Mouse (Mus musculus) Muller cell, postnatal 12 days (primary cell): ENCODE measurements around the gene Adssl1.

Source experiments
- DNase-seq: peaks from one replicate; pipeline ENCODE4 v3.0.0-alpha.2; 2015; ENCODE audit errors: inconsistent ontology term

Gene Adssl1

DNA sequence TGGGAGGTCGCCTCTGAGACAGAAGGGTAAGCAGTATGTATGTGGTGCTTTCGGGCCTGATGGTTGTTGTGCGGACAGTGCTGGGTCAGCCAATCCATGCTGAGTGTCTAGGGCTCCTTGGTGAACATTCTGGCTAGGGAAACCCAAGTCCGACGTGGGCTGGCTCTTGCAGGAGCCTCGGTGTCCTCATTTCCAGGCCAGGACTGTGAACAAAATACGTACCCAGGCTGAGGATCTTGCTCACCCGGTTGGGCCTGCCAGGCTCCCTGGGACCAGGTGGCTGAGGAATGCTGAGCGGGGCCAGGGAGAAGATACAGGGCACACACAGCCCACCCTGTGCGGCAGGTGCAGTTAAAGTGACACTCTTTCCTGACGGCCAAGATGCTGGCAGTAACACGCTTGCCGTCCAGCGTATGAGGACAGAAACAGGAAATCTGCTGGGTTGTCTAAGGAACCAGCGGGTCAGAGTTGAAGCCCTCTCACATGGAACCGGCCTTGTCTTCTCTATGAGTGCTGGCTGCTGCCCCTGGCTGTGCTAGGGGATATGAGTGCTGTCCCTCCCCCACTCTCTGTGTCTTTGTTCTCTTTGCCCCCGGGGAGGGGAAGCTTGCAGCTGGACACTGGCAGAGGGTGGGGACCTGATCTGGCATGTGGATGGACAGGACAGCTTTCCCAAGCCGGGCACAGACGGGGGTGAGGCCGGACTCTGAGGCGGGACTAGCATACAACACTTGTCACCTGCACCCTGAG, 26.7 kb upstream of the Adssl1 start:
- DNase-seq = peak; percentile 72

DNA sequence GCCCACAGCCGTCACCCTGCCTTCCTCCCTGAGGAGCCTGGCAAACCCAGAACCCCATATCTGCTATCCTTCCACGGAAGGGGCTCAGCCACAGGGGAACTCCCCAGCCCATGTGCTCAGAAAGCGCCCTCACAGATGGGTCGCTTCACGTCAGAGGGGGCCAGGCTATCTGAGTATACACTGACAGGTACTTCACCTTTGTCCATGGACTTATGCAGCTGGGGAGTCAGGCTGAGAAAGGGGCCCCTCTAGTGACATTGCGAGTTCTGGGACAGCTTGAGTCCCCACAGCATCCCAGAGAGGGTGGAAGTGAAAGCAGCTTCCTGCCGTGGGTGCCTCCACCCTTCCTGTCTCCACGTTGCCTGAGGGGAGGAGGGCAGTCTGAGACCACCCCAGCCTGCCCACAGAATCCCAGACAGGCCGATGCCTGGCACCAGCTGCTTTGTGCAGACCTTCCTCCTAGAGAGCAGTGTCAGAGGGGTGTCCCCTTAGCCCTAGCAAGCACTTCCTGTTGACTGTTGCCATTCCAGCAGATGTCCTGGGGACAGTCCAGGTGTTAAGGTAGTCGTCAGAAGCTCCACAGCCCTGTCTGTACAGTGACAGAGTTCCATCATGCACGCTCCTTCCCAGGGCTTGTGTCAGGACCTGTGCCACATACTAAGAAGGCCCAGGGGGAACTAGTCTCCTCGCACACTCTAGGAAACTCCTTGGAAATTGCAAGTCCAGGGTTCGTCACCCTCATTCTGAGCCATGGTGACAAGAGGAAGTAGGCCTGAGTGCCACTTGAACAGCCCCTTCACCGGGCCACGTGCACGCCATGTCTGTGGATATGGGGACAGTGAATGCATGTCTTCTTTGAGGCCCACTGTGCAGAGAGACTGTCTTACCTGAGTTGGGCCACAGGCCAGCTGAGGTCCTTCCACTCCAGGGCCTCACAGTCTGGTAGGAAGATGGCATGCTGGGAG, 25.6 kb upstream of the Adssl1 start:
- peak; percentile 24 for DNase-seq

DNA sequence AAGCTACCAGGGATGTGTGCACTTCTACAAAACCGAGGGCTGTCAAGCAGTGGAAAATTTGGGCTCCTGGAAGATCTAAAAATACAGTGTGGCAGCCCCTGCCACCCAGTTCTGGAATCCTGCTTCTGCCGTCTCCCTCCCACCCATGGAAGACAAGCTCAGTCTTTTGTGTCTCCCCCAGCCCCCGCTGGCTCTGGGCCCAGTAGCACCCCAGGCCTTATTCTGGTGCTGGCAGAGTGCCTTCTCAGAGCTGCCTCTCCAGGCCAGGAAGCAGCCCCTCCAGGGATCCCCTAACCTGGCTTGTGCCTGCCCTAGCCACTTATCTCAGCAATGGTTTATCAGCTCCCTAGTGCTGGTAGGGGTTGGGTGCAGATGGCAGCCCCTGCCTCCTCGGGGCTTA, 24.9 kb upstream of the Adssl1 start:
- peak; percentile 63 for DNase-seq

DNA sequence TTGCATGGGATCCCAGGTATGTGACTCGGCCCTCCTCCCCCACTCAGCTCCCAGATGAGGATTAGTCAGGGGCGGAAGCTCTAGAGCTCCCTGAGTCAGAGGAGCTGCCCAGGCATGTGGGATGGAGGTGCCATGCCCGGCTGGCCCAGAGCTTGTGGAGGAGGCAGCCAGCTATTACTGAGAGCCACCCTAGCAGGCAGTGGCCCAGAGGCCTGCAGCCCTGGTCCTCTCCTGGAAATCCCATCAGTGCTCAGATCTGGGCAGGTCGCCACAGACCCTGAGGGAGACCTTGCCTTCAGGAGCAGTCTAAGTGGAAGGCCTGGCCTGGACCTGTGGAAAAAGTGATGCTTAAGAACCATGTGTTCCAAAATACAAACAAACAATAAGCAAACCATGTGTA, 24.2 kb upstream of the Adssl1 start:
- DNase-seq = peak; percentile 84

DNA sequence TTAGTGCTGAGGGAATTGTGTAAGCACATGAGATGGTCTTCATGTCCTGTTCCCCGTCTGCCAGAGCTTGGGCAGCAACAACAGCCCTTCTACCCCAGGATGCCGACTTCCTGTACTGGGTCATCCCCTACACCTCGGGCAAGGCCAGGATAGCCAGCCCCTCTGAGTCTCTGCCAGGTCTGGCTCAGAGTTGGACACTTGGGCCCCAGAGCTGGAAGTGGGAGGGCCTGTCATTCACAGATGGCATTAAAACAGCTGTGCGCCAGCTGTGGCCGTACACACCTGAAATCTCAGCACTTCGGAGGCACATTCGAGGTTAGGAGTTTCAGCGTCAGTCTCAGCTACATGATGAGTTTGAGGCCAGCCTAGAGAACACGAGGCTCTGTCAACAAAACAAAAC, 23.4 kb upstream of the Adssl1 start:
- DNase-seq = peak; percentile 37

DNA sequence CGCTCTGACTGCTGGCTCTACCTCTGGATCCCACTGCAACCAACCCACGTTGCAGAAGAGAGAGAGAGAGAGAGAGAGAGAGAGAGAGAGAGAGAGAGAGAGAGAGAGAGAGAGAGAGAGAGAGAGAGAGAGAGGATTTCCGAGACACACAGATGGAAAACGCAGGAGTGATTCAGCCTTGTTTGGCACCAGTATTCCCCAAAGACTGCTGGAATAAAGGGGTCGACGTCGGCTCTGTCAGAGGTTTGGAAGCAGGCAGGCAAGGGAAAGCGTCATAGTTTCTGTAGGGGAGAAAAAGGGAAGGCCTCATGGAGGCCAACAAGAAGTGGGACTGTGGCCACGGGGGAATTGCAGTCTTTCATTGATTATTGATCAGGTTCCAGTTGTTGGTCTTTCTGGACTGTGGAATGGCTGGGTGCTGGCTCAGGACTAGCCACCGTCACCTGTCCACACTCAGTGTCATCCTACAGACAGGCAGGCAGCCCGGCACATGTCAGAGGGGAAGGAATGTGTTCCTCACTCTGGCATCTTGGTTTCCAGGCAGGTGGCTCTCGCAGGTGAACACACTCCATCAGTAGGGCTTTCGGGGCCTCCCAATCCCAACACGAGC, 22.8 kb upstream of the Adssl1 start:
- DNase-seq = peak; percentile 74

DNA sequence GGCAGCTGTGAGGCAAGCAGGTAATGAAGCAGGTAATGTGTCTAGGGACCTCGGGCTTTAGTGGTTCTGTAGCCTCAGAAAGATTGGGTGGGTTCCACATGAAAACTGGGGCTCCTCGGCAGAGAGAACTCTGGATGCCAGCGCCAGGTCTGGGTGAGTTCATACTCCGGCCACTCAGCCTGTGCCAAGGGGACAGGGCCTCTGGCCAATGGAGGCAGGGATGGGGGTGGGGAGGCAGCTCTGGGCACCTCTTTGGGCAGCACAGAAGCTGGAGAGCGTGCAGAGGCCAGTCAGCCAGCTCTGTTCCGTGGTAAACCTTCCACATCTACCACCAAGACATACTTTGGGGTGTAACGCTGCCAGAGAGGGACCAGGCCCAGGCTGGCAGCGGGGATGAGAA, 22.2 kb upstream of the Adssl1 start:
- peak; percentile 91 for DNase-seq

DNA sequence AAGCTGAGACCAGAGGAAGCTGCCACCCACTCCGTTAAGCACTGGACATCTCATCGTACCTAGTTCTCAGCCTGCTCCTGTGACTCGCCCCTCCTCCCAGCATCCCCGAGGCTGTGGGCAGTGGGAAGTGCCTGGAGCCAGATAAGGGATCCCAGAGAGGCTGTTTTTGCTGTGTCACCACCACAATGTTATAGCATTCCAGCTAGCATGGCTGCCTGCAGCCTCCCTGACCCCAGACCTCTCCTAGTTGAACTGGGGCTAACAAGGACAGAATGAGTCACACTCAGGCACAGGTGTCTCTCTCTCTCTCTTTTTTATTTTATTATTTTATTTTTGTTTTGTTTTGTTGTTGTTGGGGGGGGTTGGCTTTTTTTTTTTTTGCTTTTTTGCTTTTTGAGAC, 20.6 kb upstream of the Adssl1 start:
- DNase-seq = peak; percentile 80

DNA sequence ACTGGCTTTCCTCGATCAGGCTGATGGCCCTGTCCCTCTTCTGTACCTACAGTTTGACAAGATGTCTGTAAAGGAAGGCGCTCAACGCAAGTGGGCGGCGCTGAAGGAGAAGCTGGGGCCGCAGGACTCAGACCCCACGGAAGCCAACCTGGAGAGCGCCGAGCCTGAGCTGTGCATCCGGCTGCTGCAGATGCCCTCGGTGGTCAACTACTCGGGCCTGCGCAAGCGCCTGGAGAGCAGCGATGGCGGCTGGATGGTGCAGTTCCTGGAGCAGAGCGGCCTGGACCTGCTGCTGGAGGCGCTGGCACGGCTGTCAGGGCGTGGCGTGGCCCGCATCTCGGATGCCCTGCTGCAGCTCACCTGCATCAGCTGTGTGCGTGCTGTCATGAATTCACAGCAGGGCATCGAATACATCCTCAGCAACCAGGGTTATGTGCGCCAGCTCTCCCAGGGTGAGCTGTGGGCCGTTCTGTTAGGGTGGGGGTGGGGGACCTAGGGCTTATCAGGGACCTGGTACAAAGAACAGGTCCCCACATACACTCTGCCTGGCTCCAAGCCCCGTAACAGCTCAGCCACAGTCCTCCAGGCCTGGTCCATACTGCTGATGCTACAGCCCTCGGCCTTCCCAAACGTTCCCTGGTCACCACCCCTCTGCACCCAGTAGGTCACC, 19.8 kb upstream of the Adssl1 start:
- no peak for DNase-seq

DNA sequence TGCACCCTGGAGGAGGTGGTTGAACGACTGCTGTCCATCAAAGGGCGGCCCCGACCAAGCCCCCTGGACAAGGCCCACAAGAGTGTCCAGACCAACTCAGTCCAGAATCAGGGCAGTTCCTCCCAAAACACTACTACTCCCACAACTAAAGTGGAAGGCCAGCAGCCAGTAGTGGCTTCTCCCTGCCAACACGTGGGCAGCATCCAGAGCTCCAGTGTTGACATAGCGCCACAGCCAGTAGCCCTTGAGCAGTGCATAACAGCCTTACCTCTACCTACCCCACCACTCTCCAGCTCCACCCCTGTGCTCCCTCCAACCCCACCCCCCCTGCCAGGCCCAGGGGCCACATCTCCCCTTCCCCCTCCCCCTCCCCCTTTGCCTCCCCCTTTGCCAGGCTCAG, 15.8 kb upstream of the Adssl1 start:
- no peak for DNase-seq

DNA sequence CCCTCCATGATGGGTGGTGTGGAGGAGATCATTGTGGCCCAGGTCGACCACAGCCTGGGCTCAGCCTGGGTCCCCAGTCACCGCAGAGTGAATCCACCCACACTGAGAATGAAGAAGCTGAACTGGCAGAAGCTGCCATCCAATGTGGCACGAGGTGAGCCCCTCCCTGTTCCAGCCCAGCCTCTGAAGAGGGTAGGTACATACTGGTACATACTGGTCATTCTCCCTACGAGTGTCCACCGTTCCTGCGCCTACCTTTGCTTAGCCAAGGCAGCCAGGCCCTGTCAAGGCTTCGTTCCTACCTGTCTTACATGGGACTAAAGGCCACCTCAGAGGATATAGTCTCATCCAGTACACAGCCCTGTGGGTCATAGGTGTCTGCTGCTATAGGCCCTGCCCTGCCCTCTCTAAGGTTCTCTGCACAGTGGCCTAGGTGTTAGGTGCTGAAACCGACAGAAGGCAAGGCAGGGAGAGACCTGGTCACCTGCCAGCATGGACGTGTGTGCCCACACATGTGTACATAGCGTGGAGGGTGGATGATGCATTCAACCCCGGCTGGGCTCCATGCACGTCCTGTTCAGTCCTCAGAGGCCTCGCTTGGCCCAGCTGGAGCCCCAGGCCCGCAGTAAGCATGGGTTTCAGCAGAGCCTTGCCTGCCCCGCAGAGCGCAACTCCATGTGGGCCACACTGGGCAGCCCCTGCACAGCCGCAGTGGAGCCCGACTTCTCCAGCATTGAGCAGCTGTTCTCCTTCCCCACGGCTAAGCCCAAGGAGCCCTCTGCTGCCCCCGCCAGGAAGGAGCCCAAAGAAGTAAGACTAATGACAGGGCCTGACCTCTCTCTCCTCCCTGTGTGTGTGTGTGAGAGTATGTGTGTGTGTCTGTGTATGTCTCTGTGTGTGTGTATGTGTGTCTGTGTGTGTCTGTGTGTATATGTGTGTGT, 14.9 kb upstream of the Adssl1 start:
- DNase-seq = peak; percentile 81

DNA sequence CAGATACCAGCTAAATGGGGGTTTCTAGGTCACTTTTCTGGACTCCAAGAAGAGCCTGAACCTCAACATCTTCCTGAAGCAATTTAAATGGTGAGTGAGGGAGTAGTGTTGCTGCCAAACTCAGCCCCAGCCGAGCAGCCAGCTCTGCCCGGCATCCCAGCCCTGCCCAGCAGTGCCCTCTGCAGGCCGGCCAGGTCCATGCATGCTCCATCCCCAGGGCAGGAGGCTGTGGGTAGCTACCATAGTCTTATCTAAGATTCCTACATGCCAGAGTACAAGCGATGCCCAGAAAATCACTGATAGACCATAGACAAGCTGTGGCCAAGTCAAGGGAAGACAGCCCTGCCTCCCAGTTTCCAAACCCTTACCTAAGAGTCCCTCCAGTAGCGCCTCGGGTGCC, 14.1 kb upstream of the Adssl1 start:
- DNase-seq = peak; percentile 72

DNA sequence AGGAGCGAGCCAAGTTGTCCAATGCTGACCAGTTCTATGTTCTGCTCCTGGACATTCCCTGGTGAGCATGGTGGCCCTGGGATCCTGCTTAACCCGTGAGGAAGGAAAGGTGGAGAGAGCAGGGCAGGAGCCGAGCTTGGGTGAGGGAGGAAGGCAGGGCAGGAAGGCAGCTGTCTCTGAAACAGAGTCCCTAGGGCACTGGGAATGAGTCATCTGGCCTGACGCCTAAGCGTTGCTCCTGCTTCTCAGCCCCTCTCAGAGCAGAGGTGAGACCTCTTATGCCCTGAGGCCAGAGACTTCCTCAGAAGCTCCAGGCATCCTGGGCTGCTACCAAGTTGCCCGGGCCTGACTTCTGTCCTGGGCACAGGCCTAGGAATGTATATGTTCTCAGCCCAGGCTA, 12.8 kb upstream of the Adssl1 start:
- DNase-seq = peak; percentile 36

DNA sequence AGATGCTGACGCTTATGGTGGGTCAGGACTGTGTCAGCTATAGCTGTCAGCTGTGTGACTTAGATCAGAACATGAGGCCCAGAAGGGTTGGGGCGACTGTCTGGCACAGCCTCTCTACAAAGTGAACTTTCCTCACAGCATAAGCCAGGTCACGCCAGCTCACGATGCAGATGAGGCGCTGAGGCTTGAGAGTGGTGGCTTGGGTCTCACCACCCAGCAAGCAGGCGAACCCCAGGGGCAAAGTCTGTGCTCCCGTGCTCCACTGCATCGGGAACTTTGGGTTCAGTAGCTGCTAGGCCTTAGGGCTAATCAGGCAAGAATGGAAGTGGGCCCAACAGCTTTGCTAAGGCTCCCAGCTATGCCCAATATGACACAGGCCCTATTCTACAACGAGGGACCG, 10.8 kb upstream of the Adssl1 start:
- no peak for DNase-seq

DNA sequence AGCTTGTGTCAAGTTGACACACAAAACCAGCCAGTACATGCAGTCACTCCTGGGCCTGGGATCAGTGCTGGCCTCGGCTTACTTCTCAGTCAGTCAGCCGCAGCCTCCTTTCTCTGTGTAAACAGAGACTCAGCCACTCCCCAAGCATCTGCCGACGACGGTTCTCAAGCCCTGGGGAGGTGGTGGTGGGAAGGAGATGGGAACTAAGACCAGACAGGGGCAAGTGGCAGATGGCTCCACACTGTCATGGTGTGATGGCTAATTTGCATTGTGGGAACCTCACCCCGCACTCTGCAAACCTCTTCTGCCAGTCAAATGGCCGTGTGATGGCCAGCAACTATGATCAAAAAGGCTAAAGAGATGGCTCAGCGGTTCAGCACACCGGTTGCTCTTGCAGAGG, 3.2 kb upstream of the Adssl1 start:
- no peak for DNase-seq

DNA sequence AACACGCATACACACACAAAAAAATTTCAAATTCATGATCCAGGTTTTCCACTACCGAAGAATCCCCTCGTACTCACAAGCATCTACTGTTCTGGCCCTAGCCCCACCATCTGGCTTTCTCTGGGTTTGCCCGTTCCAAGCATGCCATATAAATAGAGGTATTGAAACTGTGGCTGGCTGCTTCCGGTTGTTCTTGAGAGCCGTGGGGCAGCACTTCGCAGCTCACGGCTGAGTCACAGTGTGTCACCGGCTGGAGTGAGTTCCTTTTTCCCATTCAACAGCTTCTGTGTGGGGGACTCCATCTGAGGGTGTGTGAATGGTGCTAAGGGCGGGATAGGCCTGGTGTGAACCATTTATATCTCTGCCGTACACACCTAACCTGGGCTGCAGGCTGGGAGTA, 2.7 kb upstream of the Adssl1 start:
- peak; percentile 60 for DNase-seq

DNA sequence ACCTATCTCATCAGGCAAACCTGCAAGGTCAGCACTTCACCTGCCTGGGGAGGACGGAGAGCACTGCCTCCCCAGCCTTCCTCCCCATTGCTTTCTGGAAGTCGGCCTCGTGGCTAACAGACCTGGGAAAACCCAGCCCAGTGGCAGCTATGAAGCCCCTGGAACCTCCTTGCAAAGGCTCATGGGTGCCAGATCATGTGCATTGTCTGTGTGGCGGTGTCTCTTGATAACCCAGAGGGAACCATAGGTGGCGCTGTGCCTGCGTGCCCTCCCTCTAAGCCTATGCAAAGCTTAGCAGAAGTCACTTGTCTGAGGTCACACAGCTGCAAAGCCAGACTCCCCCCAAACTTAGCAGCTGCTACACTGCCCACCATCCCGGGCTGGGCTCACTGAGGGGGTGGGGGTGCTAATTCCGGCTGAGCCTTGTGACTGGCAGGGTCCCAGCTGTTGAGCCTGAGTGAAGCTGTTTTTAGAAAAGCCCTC, 1.9 kb upstream of the Adssl1 start:
- DNase-seq = peak; percentile 64

DNA sequence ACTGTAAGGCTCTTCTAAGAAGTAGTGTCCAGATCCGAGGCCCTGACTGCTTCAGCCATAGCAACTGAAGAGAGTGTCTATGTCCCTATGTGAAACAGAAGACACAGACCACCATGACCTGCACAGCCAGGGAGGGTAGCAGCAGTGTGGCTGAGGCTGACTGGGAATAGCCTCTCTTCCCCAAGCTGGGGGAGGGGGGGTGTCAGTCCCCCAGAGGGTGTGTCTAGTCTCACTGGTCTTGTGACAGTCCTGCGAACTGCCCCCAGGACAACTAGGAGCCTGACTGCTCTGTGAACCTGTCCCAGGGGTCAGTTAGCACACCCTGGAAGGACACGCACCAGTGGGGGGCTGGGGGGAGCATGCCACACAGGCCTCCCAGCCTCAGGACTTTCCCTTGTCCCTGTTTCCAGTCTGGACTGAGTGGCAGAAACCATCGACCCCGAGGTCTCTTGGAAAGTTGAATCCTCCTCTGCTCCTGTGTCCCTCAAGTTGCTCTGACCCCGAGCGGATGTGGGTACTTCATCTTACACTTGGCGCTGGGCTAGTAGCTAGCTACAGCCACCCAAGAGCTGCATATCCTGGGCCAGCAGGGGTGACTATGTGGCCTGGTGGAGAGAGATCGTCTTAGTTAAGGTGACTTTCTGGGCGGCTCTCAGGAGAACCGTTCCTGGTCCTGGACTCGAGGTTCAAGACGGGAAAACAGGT, 712 bp upstream of the Adssl1 start:
- DNase-seq = peak; percentile 60

DNA sequence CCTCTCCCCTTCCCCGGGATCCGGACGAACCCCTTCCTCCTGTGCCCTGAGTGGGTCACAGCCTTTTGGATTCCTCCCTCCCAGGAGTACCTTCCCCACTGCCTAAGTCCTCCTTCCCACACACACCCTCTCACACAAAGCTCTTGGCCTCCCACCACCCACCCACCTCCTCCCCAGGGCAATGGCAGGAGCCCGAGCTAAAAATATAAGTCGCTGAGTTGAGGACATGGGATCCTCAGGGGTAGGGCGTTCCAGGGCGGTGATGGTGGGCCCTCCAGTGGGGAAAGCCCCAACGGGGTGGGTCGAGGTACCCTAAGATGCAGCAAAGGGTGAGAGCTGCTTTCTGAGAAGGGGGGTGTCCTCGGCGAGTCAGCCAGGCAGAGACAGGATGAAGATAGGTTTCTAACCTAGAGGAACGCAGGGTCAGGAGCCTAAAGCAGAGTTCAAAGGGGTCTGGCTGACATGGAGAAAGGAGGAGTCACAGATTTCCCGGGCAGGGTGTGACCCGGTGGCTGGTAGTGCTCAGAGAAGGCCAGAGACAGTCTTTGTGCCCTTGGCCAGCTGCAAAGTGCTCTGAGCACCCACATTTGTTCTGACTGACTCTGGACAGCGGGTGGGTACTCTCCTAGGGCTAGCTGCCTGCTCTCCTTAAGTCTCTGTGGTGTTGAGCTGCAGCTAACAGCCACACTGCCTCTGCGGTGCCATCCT, 663 bp downstream of the Adssl1 start:
- DNase-seq = peak; percentile 54
